Mouse (Mus musculus) kidney, postnatal 0 days (tissue): ENCODE data around the gene Sh3gl3. TPM values are rescaled to one million over a fixed set of nuclear protein-coding genes. Genes with fewer than 3 reads are reported as not detected.

Source experiments
- ATAC-seq: fragments of 200-750 bp; cut with Nextera tagmentation; replicated peaks from 2 replicates; pipeline ENCODE4 v1.8.0; 2017; ENCODE audit warnings: low read depth, moderate number of reproducible peaks, moderate TSS enrichment, moderate library complexity; ENCODE audit not compliant: low FRiP score
- DNase-seq: peaks from one replicate; pipeline ENCODE4 v3.0.0-alpha.2; 2016; ENCODE audit warnings: low spot score
- H3K27ac ChIP-seq: fragments of 300-500 bp; sonication (generic); 2 replicates; pipeline ENCODE4 v1.5.1; 2014; ENCODE audit warnings: mild to moderate bottlenecking
- H3K27me3 ChIP-seq: fragments of 300-500 bp; sonication (generic); 2 replicates; pipeline ENCODE4 v1.6.1; 2014; ENCODE audit warnings: low read length, mixed read lengths; ENCODE audit not compliant: insufficient read depth
- H3K36me3 ChIP-seq: fragments of 300-500 bp; sonication (generic); 2 replicates; pipeline ENCODE4 v1.6.1; 2014; ENCODE audit warnings: low read length, mixed read lengths; ENCODE audit not compliant: insufficient read depth
- H3K4me1 ChIP-seq: fragments of 300-500 bp; sonication (generic); replicated peaks from 2 replicates; pipeline ENCODE4 v1.6.1; 2014; ENCODE audit warnings: antibody characterized with exemption, low read length, mixed read lengths; ENCODE audit not compliant: insufficient read depth
- H3K4me2 ChIP-seq: fragments of 300-500 bp; sonication (generic); 2 replicates; pipeline ENCODE4 v1.6.1; 2014; ENCODE audit warnings: mild to moderate bottlenecking, low read length, moderate library complexity, mixed read lengths
- H3K4me3 ChIP-seq: fragments of 300-500 bp; sonication (generic); replicated peaks from 2 replicates; pipeline ENCODE4 v1.5.1; 2014; ENCODE audit warnings: low read depth, low read length
- H3K9ac ChIP-seq: fragments of 300-500 bp; sonication (generic); 2 replicates; pipeline ENCODE4 v1.6.1; 2014; ENCODE audit warnings: low read depth, low read length
- H3K9me3 ChIP-seq: fragments of 300-500 bp; sonication (generic); replicated peaks from 2 replicates; pipeline ENCODE4 v1.6.1; 2016; ENCODE audit warnings: low read length, inconsistent platforms, mixed read lengths
- CTCF ChIP-seq: IDR thresholded peaks from 2 replicates; pipeline ENCODE4 v1.5.1; 2016; ENCODE audit warnings: antibody characterized with exemption, low read depth, mild to moderate bottlenecking, moderate library complexity
- WGBS: fragments of 180-500 bp; shearing (Covaris S2); extraction: QIAGEN DNeasy Blood & Tissue Kit; methylation state at CpG from one replicate; pipeline ENCODE4 v1.1.7; 2014; 5-methylcytosine and 5-hydroxymethylcytosine counted together
- polyA plus RNA-seq: library from polyadenylated mRNA; unstranded; fragments of >200 nt; fragmentation: Nextera tagmentation; extraction: Ambion mirVana; gene quantifications from 2 replicates; pipeline ENCODE4 v1.2.1, GENCODE M21; 2015

Gene Sh3gl3
- polyA plus RNA-seq, 1 experiment from 2014 or later, result 16.4 TPM

- WGBS, result 82% methylated on average over 3 of the region's 3 CpGs
- H3K27ac ChIP-seq, result no peak overlapping the region
- DNase-seq, result no peak
- no peak for ATAC-seq
- no peaks in the 10 kb centered on the region for H3K4me1 ChIP-seq
- H3K36me3 ChIP-seq, result no peaks in the 10 kb centered on the region
- H3K4me2 ChIP-seq, result no peak overlapping the region
- no peak for TF ChIP-seq CTCF
- H3K9ac ChIP-seq, result no peak overlapping the region
- no peaks in the 10 kb centered on the region for H3K9me3 ChIP-seq
- H3K27me3 ChIP-seq, result no peaks in the 10 kb centered on the region
- H3K4me3 ChIP-seq, result no peak overlapping the region
Measured at GRCm38 (mm10) chr7:82244701-82245100, 71.1 kb downstream of the Sh3gl3 start.

GRCm38 (mm10) chr7:82248953-82249695 lies 75.5 kb downstream of the Sh3gl3 start:
- Histone ChIP-seq H3K9ac (no peak overlapping the region), H3K27ac (no peak overlapping the region), H3K9me3 (no peaks in the 10 kb centered on the region), H3K27me3 (no peaks in the 10 kb centered on the region), H3K4me2 (no peak overlapping the region), H3K4me3 (no peak overlapping the region), H3K36me3 (no peaks in the 10 kb centered on the region), H3K4me1 (no peaks in the 10 kb centered on the region)
- ATAC-seq, result no peak
- no peak for DNase-seq
- TF ChIP-seq CTCF, result no peak
- WGBS, result 55% methylated on average over 10 of the region's 10 CpGs

DNA sequence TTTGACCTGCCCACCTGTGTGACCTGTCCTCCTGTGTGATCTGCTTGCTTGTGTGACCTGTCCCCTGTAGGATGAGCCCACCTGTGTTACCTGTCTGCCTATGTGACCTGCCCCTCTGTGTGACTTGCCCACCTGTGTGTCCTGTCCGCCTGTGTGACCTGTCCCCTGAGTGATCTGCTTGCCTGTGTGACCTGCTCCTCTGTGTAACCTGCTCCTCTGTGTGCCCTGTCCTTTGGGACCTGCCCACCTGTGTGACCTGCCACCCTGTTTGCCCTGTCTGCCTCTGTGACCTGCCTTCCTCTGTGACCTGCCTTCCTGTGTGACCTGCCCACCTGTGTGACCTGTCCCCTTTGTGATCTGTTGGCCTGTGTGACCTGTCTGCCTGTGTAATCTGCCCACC lies 79.7 kb downstream of the Sh3gl3 start:
- no peaks in the 10 kb centered on the region for H3K4me1 ChIP-seq
- no peaks in the 10 kb centered on the region for H3K36me3 ChIP-seq
- H3K4me2 ChIP-seq, result no peak overlapping the region
- ATAC-seq (no peak), DNase-seq (no peak)
- no peak overlapping the region for H3K9ac ChIP-seq
- 91% methylated on average over 1 of the region's 1 CpGs for WGBS
- H3K4me3 ChIP-seq, result no peak overlapping the region
- H3K9me3 ChIP-seq, result no peaks in the 10 kb centered on the region
- TF ChIP-seq CTCF, result no peak
- H3K27ac ChIP-seq, result no peak overlapping the region
- no peaks in the 10 kb centered on the region for H3K27me3 ChIP-seq

DNA sequence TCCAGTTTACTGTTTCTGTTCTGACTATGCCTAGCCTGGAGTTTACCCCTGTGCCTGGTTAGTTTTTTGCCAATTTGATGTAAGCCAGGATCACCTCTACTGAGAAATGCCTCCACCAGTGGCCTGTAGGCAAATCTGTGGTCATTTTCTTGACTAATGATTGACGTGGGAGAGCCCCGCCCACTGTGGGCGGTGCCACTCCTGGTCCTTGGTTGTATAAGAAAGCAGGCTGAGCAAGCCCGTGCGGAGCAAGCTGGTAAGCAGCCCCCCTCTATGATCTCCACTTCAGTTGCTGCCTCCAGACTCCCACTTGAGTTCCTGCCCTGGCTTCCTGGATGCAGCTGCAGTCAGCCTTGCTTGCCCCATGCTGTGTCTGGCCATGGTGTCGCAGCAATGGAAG lies 83.3 kb downstream of the Sh3gl3 start:
- no peak for TF ChIP-seq CTCF
- H3K4me1 ChIP-seq, result no peaks in the 10 kb centered on the region
- WGBS, result 73% methylated on average over 6 of the region's 6 CpGs
- H3K27ac ChIP-seq, result no peak overlapping the region
- H3K4me2 ChIP-seq, result no peak overlapping the region
- no peak overlapping the region for H3K4me3 ChIP-seq
- ATAC-seq, result no peak
- H3K9ac ChIP-seq, result no peak overlapping the region
- H3K9me3 ChIP-seq, result no peaks in the 10 kb centered on the region
- no peaks in the 10 kb centered on the region for H3K27me3 ChIP-seq
- no peaks in the 10 kb centered on the region for H3K36me3 ChIP-seq
- no peak for DNase-seq

DNA sequence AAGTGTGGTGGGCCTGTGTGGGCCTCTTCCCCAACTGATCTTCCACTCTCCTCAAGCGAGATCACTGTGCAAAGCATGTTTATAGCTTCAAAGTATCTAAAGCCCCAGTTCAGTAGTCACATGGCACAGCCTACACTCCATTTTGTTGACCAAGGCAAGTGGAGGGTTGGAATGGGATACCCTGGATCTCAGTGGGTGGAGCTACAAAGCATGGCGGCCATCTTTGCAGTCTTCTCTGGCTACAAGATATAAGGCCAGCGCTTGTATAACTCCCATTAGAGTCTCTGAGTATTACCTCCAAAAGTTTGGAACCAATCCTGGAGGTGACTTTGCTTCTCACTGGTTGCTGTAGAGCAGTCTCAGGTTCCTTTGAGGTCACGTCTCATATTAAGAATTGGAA lies 83.9 kb downstream of the Sh3gl3 start:
- DNase-seq, result no peak
- TF ChIP-seq CTCF, result no peak

DNA sequence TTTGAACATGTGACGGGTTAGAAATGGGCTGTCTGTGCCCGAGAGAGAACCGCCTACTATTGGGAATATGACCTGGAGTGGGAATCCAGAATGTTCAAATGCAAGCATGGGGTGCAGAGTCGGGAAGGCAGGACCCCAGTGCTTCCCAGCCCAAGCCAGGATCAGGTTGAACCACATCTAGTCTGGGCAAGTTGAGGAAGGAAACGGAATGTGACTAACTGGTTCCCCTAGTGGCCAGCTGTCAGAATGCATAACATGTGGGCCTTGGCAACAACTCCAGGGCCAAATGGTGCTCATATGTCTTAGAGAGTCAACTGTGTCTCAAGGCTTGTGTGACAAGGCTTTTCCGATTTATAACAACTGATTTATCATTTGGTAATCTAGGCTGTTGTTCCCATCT lies 86.6 kb downstream of the Sh3gl3 start:
- Histone ChIP-seq H3K4me2 (no peak overlapping the region), H3K9me3 (no peaks in the 10 kb centered on the region), H3K27ac (no peak overlapping the region), H3K36me3 (no peaks in the 10 kb centered on the region), H3K4me1 (no peaks in the 10 kb centered on the region), H3K4me3 (no peak overlapping the region), H3K27me3 (no peaks in the 10 kb centered on the region), H3K9ac (no peak overlapping the region)
- TF ChIP-seq CTCF, result peak; percentile 68
- peak; percentile 57 for DNase-seq
- 73% methylated on average over 6 of the region's 6 CpGs for WGBS
- no peak for ATAC-seq

More for the DNA sequence above, 83.9 kb downstream of the Sh3gl3 start:
- 85% methylated on average over 4 of the region's 4 CpGs for WGBS
- no peak for ATAC-seq
- no peak overlapping the region for H3K27ac ChIP-seq
- no peak overlapping the region for H3K4me2 ChIP-seq
- H3K4me3 ChIP-seq, result no peak overlapping the region
- H3K27me3 ChIP-seq, result no peaks in the 10 kb centered on the region
- no peak overlapping the region for H3K9ac ChIP-seq
- no peaks in the 10 kb centered on the region for H3K36me3 ChIP-seq
- no peaks in the 10 kb centered on the region for H3K9me3 ChIP-seq
- no peaks in the 10 kb centered on the region for H3K4me1 ChIP-seq

DNA sequence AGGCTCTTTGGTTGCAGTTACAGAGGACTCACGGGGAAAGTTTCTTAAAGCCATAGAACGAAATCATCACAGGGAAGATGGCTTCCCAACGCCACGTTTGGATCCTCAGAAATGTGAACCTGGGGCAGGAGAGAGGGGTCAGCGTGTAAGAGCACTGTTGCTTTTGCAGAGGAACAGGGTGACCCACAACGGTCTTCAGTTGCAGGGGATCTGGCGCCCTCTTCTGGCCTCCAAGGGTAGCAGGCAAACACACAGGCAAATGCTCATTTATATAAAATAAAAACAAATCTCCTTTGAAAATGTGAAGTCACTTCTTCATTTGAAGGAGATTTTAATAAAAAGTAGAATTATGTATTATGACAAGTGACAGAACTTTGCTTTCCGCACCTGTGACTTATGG lies 89.5 kb downstream of the Sh3gl3 start:
- no peak overlapping the region for H3K27ac ChIP-seq
- 25% methylated on average over 8 of the region's 8 CpGs for WGBS
- H3K9ac ChIP-seq, result no peak overlapping the region
- TF ChIP-seq CTCF, result peak; percentile 96
- H3K4me2 ChIP-seq, result no peak overlapping the region
- ATAC-seq, result no peak
- no peaks in the 10 kb centered on the region for H3K9me3 ChIP-seq
- DNase-seq, result peak; percentile 73
- H3K4me3 ChIP-seq, result no peak overlapping the region
- no peaks in the 10 kb centered on the region for H3K27me3 ChIP-seq
- H3K36me3 ChIP-seq, result no peaks in the 10 kb centered on the region
- no peaks in the 10 kb centered on the region for H3K4me1 ChIP-seq
